Mouse (Mus musculus) forebrain, postnatal 0 days (tissue): Measurements from ENCODE around the gene Crybg3. TPM values are rescaled to one million over a fixed set of nuclear protein-coding genes. Genes with fewer than 3 reads are reported as not detected.

Experiments used
- ATAC-seq: fragments of 200-750 bp; cut with Nextera tagmentation; 2 replicates; pipeline ENCODE4 v1.8.0; 2017; ENCODE audit warnings: mild to moderate bottlenecking, moderate library complexity
- DNase-seq: peaks from one replicate; pipeline ENCODE4 v3.0.0-alpha.2; 2015
- H3K27ac ChIP-seq: fragments of 300-500 bp; sonication (generic); 2 replicates; pipeline ENCODE4 v1.5.1; 2014; ENCODE audit warnings: low read depth, mild to moderate bottlenecking, antibody characterized with exemption, low read length, moderate library complexity, mixed read lengths
- H3K27me3 ChIP-seq: fragments of 300-500 bp; sonication (generic); 2 replicates; pipeline ENCODE4 v1.6.1; 2014; ENCODE audit warnings: mild to moderate bottlenecking, low read length, mixed read lengths; ENCODE audit not compliant: insufficient read depth
- H3K36me3 ChIP-seq: fragments of 300-500 bp; sonication (generic); 2 replicates; pipeline ENCODE4 v1.6.1; 2014; ENCODE audit warnings: mild to moderate bottlenecking, moderate library complexity; ENCODE audit not compliant: insufficient read depth
- H3K4me1 ChIP-seq: fragments of 300-500 bp; sonication (generic); 2 replicates; pipeline ENCODE4 v1.6.1; 2014; ENCODE audit warnings: antibody characterized with exemption; ENCODE audit not compliant: insufficient read depth
- H3K4me2 ChIP-seq: fragments of 300-500 bp; sonication (generic); 2 replicates; pipeline ENCODE4 v1.6.1; 2014; ENCODE audit warnings: low read depth, mild to moderate bottlenecking, moderate library complexity
- H3K4me3 ChIP-seq: fragments of 300-500 bp; sonication (generic); 2 replicates; pipeline ENCODE4 v1.5.1; 2014; ENCODE audit warnings: low read depth, low read length, mixed read lengths
- H3K9ac ChIP-seq: fragments of 300-500 bp; sonication (generic); 2 replicates; pipeline ENCODE4 v1.6.1; 2014; ENCODE audit warnings: mild to moderate bottlenecking
- H3K9me3 ChIP-seq: fragments of 300-500 bp; sonication (generic); 2 replicates; pipeline ENCODE4 v1.6.1; 2016; ENCODE audit warnings: low read length
- CTCF ChIP-seq: sonication (generic); IDR thresholded peaks from 2 replicates; pipeline ENCODE4 v1.5.1; 2016; ENCODE audit warnings: antibody characterized with exemption, control low read depth, low read depth
- WGBS: fragments of 180-500 bp; shearing (Covaris S2); extraction: QIAGEN DNeasy Blood & Tissue Kit; methylation state at CpG from one replicate; pipeline ENCODE4 v1.1.7; 2014; 5-methylcytosine and 5-hydroxymethylcytosine counted together
- polyA plus RNA-seq: library from polyadenylated mRNA; unstranded; fragments of >200 nt; fragmentation: Nextera tagmentation; extraction: Ambion mirVana; gene quantifications from 2 replicates; pipeline ENCODE4 v1.2.1, GENCODE M21; 2015
- total RNA-seq: library from RNA; depleted of rRNA; stranded (reverse); fragments of >200 nt; gene quantifications from 2 replicates; pipeline ENCODE4 v1.2.3, GENCODE M21; 2014

The Crybg3 gene
- total and polyA plus RNA-seq, 2 experiments from 2014 or later: 0.92 to 4.7 TPM

DNA sequence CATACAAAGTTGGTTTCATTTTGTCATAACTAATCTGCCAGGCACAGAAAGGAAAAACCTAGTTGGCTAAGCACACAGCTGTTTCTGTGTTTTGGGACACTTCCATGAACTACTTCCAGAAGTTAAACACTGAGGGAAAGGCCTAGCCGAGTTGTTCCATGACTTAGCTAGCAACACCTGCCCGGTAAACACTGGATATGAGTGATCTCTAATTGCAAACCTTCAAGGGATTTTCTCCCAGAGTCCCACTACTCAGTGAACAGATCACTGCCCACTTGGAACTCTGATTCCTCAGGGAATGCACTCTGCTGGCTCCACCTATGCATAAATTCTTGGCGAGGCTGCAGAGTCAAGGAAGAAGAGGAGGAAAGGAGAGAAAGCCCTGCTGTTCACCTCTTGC lies 6.1 kb downstream of the Crybg3 start:
- ATAC-seq: no peak
- no peak for TF ChIP-seq CTCF
- Histone ChIP-seq H3K27me3 (no peaks in the 10 kb centered on the region), H3K4me2 (no peak overlapping the region), H3K4me3 (no peak overlapping the region), H3K9ac (no peak overlapping the region), H3K27ac (no peak overlapping the region), H3K9me3 (no peaks in the 10 kb centered on the region), H3K4me1 (no peaks in the 10 kb centered on the region), H3K36me3 (no peaks in the 10 kb centered on the region)
- DNase-seq: no peak
- 89% methylated on average over 3 of the region's 3 CpGs for WGBS

DNA sequence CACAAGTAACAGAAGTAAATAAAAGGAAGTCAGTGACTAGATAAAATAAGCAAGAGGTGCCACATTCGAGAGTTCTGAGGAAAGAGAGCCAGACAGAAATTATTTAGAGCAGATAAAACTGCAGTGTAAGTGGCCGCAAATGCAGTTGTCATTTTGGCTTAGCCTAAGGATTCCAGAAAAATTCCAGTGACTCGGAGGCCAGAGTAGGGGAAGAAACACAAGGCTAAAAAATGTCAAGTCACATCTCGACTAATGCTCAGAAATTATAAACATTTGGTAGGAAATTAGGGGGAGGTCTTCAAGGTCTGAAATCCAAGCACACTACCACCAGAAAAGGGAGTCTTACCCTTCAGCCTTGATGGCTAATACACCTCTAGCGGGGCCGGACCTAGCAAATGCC lies 10.0 kb downstream of the Crybg3 start:
- H3K36me3 ChIP-seq: no peaks in the 10 kb centered on the region
- no peak for TF ChIP-seq CTCF
- H3K4me3 ChIP-seq: no peak overlapping the region
- WGBS: 80% methylated on average over 6 of the region's 6 CpGs
- H3K27me3 ChIP-seq: no peaks in the 10 kb centered on the region
- no peak overlapping the region for H3K4me2 ChIP-seq
- no peak for ATAC-seq
- no peak overlapping the region for H3K27ac ChIP-seq
- no peak for DNase-seq
- no peak overlapping the region for H3K9ac ChIP-seq
- no peaks in the 10 kb centered on the region for H3K9me3 ChIP-seq
- no peaks in the 10 kb centered on the region for H3K4me1 ChIP-seq

DNA sequence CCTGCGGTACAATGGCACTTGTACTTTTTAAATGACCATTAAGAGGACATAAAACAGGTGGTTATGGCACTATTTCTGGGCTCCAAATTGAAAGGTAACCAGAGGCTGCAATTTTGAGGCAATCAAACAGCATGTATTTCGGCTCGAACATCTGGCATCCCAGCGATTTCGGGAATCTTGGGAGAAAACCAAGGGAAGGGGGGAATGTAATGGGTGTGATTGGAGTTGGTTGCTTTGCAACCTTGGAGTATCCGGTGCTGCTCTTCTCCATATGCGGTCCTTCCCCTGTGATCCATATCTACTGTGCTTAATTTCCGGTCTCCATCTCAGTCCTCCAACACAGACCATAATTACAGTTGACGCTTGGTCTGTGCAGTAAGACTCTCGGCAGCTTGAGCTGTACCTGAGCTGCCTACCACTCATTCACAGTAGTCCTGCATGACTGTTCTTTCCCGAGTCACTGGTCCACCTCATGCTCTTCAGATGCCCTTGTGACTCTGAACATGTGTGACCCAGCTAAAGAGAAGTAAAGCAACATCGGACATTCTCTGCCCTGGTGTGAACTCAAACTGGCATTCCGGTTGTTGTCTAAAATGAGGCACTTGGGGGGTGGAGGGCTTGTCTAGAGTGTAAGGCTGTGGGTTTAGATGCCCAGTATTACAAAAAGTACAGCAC lies 12.3 kb downstream of the Crybg3 start:
- H3K9me3 ChIP-seq: no peaks in the 10 kb centered on the region

DNA sequence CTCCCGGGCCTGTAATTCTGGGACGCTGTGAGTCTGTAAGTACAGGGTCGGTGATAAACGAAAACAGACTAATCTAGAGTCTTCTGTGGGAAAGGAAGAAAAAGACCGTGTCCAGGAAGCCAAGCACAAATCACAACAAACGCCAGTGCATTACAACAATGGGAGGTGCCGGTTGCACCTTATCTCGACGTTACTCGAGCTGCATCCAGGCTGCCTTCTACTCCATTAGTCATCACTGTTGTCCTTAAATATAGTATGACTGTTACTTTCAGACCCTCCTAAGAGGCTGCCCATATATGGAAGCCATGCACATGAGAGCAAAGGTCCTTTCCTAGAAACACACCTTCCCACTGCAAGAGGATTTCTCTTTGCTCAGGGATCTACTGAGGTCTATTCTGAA lies 13.0 kb downstream of the Crybg3 start:
- Histone ChIP-seq H3K9me3 (no peaks in the 10 kb centered on the region), H3K27ac (no peak overlapping the region), H3K4me3 (no peak overlapping the region), H3K4me2 (no peak overlapping the region), H3K36me3 (no peaks in the 10 kb centered on the region), H3K9ac (no peak overlapping the region), H3K27me3 (no peaks in the 10 kb centered on the region), H3K4me1 (no peaks in the 10 kb centered on the region)
- no peak for DNase-seq
- no peak for ATAC-seq
- no peak for TF ChIP-seq CTCF
- WGBS: 92% methylated on average over 10 of the region's 10 CpGs

More for the DNA sequence above, 12.3 kb downstream of the Crybg3 start:
- TF ChIP-seq CTCF: no peak
- Histone ChIP-seq H3K4me2 (no peak overlapping the region), H3K36me3 (no peaks in the 10 kb centered on the region), H3K9ac (no peak overlapping the region), H3K4me1 (no peaks in the 10 kb centered on the region), H3K27ac (no peak overlapping the region), H3K27me3 (no peaks in the 10 kb centered on the region), H3K4me3 (no peak overlapping the region)
- WGBS: 93% methylated on average over 13 of the region's 13 CpGs
- no peak for ATAC-seq
- no peak for DNase-seq

DNA sequence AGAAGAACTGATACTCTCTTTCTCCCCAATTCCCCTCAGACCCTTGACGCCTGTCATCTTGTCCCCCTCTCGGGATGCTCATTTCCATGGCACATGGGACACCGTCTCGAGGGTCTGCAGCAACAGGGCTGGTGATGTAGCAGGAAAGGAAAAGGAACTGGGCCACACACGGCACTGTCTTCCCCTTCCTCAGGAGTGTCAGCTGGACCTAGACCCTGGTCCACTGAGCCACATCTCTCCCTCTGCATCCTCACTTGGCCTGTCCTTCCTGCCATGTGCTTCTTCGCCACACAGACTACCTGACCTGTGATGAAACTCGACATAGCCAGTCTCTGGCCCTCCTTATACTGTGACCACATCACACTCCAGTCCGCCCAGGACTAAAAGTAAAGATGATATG lies 13.9 kb downstream of the Crybg3 start:
- Histone ChIP-seq H3K4me2 (no peak overlapping the region), H3K27ac (no peak overlapping the region), H3K36me3 (no peaks in the 10 kb centered on the region), H3K9ac (no peak overlapping the region), H3K4me3 (no peak overlapping the region), H3K9me3 (no peaks in the 10 kb centered on the region), H3K4me1 (no peaks in the 10 kb centered on the region), H3K27me3 (no peaks in the 10 kb centered on the region)
- DNase-seq (no peak), ATAC-seq (no peak)
- 90% methylated on average over 8 of the region's 8 CpGs for WGBS
- no peak for TF ChIP-seq CTCF

DNA sequence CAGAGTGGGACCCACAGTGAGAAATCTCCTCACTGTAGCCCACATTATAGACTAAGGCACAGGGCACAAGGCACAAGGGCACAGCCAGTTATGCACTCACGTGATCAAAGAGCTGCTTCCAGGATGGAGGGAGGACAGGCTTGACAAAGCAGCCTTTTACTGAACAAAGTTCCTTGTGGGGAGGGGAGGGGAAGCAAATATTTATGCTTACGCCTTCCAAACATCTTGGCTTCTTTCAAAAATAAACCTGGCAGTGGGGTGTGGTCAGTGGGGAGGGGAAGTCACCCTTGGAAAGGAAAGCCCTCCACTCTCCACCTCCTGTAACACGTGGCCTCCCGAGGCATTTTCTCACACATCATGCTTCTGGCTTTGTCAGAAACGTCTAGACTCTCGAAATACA lies 14.5 kb downstream of the Crybg3 start:
- ATAC-seq: no peak
- H3K27ac ChIP-seq: no peak overlapping the region
- no peaks in the 10 kb centered on the region for H3K36me3 ChIP-seq
- H3K27me3 ChIP-seq: no peaks in the 10 kb centered on the region
- H3K4me1 ChIP-seq: no peaks in the 10 kb centered on the region
- no peak for TF ChIP-seq CTCF
- H3K9me3 ChIP-seq: no peaks in the 10 kb centered on the region
- H3K4me3 ChIP-seq: no peak overlapping the region
- 61% methylated on average over 6 of the region's 6 CpGs for WGBS
- no peak for DNase-seq
- H3K9ac ChIP-seq: no peak overlapping the region
- no peak overlapping the region for H3K4me2 ChIP-seq

DNA sequence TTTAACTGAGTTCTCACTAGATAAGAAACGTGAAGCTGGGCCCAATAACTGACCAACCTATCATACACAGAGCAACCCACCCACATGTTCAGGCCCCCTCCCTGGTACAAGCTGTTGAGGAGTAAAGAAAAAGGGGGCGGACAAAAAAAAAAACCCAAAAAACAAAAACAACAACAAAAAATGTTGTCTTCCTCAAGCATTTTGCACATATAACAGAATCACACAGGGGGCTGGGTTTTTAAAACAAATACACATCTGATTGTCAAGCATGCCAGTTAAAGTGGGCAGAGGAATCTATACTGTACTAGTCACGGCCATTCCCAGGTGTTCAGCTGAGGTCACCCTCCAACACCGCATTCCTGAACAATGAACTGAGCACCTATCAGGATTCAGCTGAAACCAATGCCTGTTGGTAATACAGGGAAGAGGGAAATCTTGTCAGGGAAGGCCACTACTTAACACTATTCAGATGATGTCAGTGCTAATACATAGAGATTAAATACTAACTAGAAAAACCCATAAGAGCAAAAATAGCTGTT lies 15.0 kb downstream of the Crybg3 start:
- H3K4me2 ChIP-seq: no peak overlapping the region

More for the DNA sequence above, 15.0 kb downstream of the Crybg3 start:
- no peak overlapping the region for H3K9ac ChIP-seq
- 91% methylated on average over 4 of the region's 4 CpGs for WGBS
- H3K27ac ChIP-seq: no peak overlapping the region
- no peaks in the 10 kb centered on the region for H3K9me3 ChIP-seq
- DNase-seq (no peak), ATAC-seq (no peak)
- H3K36me3 ChIP-seq: no peaks in the 10 kb centered on the region
- no peaks in the 10 kb centered on the region for H3K4me1 ChIP-seq
- TF ChIP-seq CTCF: no peak
- no peaks in the 10 kb centered on the region for H3K27me3 ChIP-seq
- H3K4me3 ChIP-seq: no peak overlapping the region
